Mouse (Mus musculus) hindbrain, embryonic 14.5 days (tissue): ENCODE data around the gene Fastk. TPM values are rescaled to one million over a fixed set of nuclear protein-coding genes. Genes with fewer than 3 reads are reported as not detected.
"Not testable (repeated sequence)": the region's sequence is repeated elsewhere in the genome, so short reads cannot be mapped to it uniquely, and the experiment has no call there.

ENCODE experiments used
- ATAC-seq: fragments of 200-750 bp; cut with Nextera tagmentation; 2 replicates; pipeline ENCODE4 v1.8.0; 2017; ENCODE audit warnings: moderate number of reproducible peaks, mild to moderate bottlenecking, moderate TSS enrichment, moderate library complexity; ENCODE audit not compliant: low FRiP score
- DNase-seq: peaks from one replicate; pipeline ENCODE4 v3.0.0-alpha.2; 2015; ENCODE audit warnings: low spot score
- H3K27ac ChIP-seq: fragments of 300-500 bp; sonication (generic); 2 replicates; pipeline ENCODE4 v1.5.1; 2014; ENCODE audit warnings: mild to moderate bottlenecking, moderate library complexity
- H3K27me3 ChIP-seq: fragments of 300-500 bp; sonication (generic); 2 replicates; pipeline ENCODE4 v1.6.1; 2014; ENCODE audit warnings: mild to moderate bottlenecking, low read length, mixed read lengths; ENCODE audit not compliant: control insufficient read depth, insufficient read depth
- H3K36me3 ChIP-seq: fragments of 300-500 bp; sonication (generic); replicated peaks from 2 replicates; pipeline ENCODE4 v1.6.1; 2014; ENCODE audit not compliant: control insufficient read depth, insufficient read depth
- H3K4me1 ChIP-seq: fragments of 300-500 bp; sonication (generic); replicated peaks from 2 replicates; pipeline ENCODE4 v1.6.1; 2014; ENCODE audit warnings: antibody characterized with exemption, low read length, mixed read lengths; ENCODE audit not compliant: control insufficient read depth, insufficient read depth
- H3K4me2 ChIP-seq: fragments of 300-500 bp; sonication (generic); replicated peaks from 2 replicates; pipeline ENCODE4 v1.6.1; 2014; ENCODE audit warnings: mild to moderate bottlenecking, moderate library complexity
- H3K4me3 ChIP-seq: fragments of 300-500 bp; sonication (generic); replicated peaks from 2 replicates; pipeline ENCODE4 v1.5.1; 2014; ENCODE audit warnings: mild to moderate bottlenecking, low read length
- H3K9ac ChIP-seq: fragments of 300-500 bp; sonication (generic); 2 replicates; pipeline ENCODE4 v1.6.1; 2014
- H3K9me3 ChIP-seq: fragments of 300-500 bp; sonication (generic); 2 replicates; pipeline ENCODE4 v1.6.1; 2016; ENCODE audit warnings: low read length; ENCODE audit not compliant: control insufficient read depth
- WGBS: fragments of 180-500 bp; shearing (Covaris S2); extraction: QIAGEN DNeasy Blood & Tissue Kit; methylation state at CpG from one replicate; pipeline ENCODE4 v1.1.7; 2014; 5-methylcytosine and 5-hydroxymethylcytosine counted together
- polyA plus RNA-seq: library from polyadenylated mRNA; unstranded; fragments of >200 nt; fragmentation: Nextera tagmentation; extraction: Ambion mirVana; gene quantifications from 2 replicates; pipeline ENCODE4 v1.2.1, GENCODE M21; 2014

Fastk gene
- polyA plus RNA-seq, 1 experiment from 2014 or later: 92.9 TPM

- no peak for DNase-seq
- Histone ChIP-seq H3K4me1 (no peaks in the 10 kb centered on the region), H3K36me3 (peaks cover 37% of the 10 kb centered on the region), H3K27me3 (no peaks in the 10 kb centered on the region), H3K9me3 (no peaks in the 10 kb centered on the region), H3K9ac (no peak overlapping the region), H3K4me3 (no peak overlapping the region), H3K27ac (no peak overlapping the region), H3K4me2 (no peak overlapping the region)
- no peak for ATAC-seq
- WGBS: 89% methylated on average over 5 of the region's 5 CpGs
Observed at GRCm38 (mm10) chr5:24400911-24401605, 44.0 kb downstream of the Fastk start.

GRCm38 (mm10) chr5:24400362-24400761 is 44.7 kb downstream of the Fastk start:
- no peak overlapping the region for H3K9ac ChIP-seq
- no peaks in the 10 kb centered on the region for H3K9me3 ChIP-seq
- no peak overlapping the region for H3K27ac ChIP-seq
- peaks cover under 1% of the 10 kb centered on the region; the same call in 1 of the 2 replicates for H3K4me1 ChIP-seq
- no peak overlapping the region for H3K4me3 ChIP-seq
- no peak for DNase-seq
- 82% methylated on average over 11 of the region's 11 CpGs for WGBS
- H3K4me2 ChIP-seq: no peak overlapping the region
- no peaks in the 10 kb centered on the region for H3K27me3 ChIP-seq
- H3K36me3 ChIP-seq: peaks cover 37% of the 10 kb centered on the region
- no peak for ATAC-seq

GRCm38 (mm10) chr5:24399686-24400085 is 45.4 kb downstream of the Fastk start:
- H3K4me3 ChIP-seq: no peak overlapping the region
- no peaks in the 10 kb centered on the region for H3K9me3 ChIP-seq
- ATAC-seq (no peak), DNase-seq (no peak)
- no peak overlapping the region for H3K4me2 ChIP-seq
- no peak overlapping the region for H3K27ac ChIP-seq
- H3K27me3 ChIP-seq: no peaks in the 10 kb centered on the region
- no peak overlapping the region for H3K9ac ChIP-seq
- peaks cover 35% of the 10 kb centered on the region for H3K36me3 ChIP-seq
- WGBS: 90% methylated on average over 10 of the region's 10 CpGs
- H3K4me1 ChIP-seq: peaks cover 7% of the 10 kb centered on the region; the same call in 1 of the 2 replicates

GRCm38 (mm10) chr5:24396254-24396653 is 48.8 kb downstream of the Fastk start:
- 89% methylated on average over 6 of the region's 6 CpGs for WGBS
- H3K9ac ChIP-seq, H3K27ac ChIP-seq, H3K4me1 ChIP-seq, H3K9me3 ChIP-seq, DNase-seq, H3K4me2 ChIP-seq, H3K4me3 ChIP-seq, ATAC-seq, H3K27me3 ChIP-seq: not testable (repeated sequence)
- H3K36me3 ChIP-seq: peaks cover 11% of the 10 kb centered on the region; the same call in 1 of the 2 replicates

GRCm38 (mm10) chr5:24394165-24394894 is 50.8 kb downstream of the Fastk start:
- WGBS: 1% methylated on average over 36 of the region's 36 CpGs
- H3K27ac ChIP-seq: peak overlapping the region; percentile 86
- H3K4me1 ChIP-seq: peaks cover 7% of the 10 kb centered on the region; the same call in 1 of the 2 replicates
- no peaks in the 10 kb centered on the region for H3K36me3 ChIP-seq
- DNase-seq (peak; percentile 96), ATAC-seq (peak; percentile 96)
- H3K9ac ChIP-seq: peak overlapping the region; percentile 54
- H3K4me2 ChIP-seq: peak overlapping the region; percentile 57
- peaks cover 5% of the 10 kb centered on the region; the same call in 1 of the 2 replicates for H3K27me3 ChIP-seq
- H3K4me3 ChIP-seq: peak overlapping the region; percentile 43
- no peaks in the 10 kb centered on the region for H3K9me3 ChIP-seq

GRCm38 (mm10) chr5:24393392-24393997 is 51.6 kb downstream of the Fastk start, which contains the start of gene Abcb8:
Abcb8 (plus strand) TSS chr5:24393663.
- peaks cover 11% of the 10 kb centered on the region for H3K27me3 ChIP-seq
- peaks cover 7% of the 10 kb centered on the region; the same call in 1 of the 2 replicates for H3K4me1 ChIP-seq
- 19% methylated on average over 7 of the region's 7 CpGs for WGBS
- DNase-seq (peak; percentile 80), ATAC-seq (no peak)
- no peaks in the 10 kb centered on the region for H3K36me3 ChIP-seq
- peak within 1 kb of the TSS; percentile 86 for H3K27ac ChIP-seq
- peak within 1 kb of the TSS; percentile 43 for H3K4me3 ChIP-seq
- peak within 1 kb of the TSS; percentile 57 for H3K4me2 ChIP-seq
- no peaks in the 10 kb centered on the region for H3K9me3 ChIP-seq
- peak within 1 kb of the TSS; percentile 54 for H3K9ac ChIP-seq

- no peak for ATAC-seq
Observed at GRCm38 (mm10) chr5:24392724-24393123, 52.4 kb downstream of the Fastk start.

GRCm38 (mm10) chr5:24391864-24392263 is 53.2 kb downstream of the Fastk start, which contains the start of gene Atg9b:
Atg9b (minus strand) TSS chr5:24392143.
- WGBS: 82% methylated on average over 7 of the region's 7 CpGs
- H3K4me2 ChIP-seq: no peak within 1 kb of the TSS

More at GRCm38 (mm10) chr5:24392724-24393123, 52.4 kb downstream of the Fastk start:
- 82% methylated on average over 7 of the region's 7 CpGs for WGBS
- H3K9me3 ChIP-seq: no peaks in the 10 kb centered on the region
- no peak overlapping the region for H3K4me3 ChIP-seq
- no peak overlapping the region for H3K4me2 ChIP-seq
- H3K27ac ChIP-seq: no peak overlapping the region
- peaks cover 7% of the 10 kb centered on the region for H3K4me1 ChIP-seq
- no peak overlapping the region for H3K9ac ChIP-seq
- DNase-seq: no peak
- H3K27me3 ChIP-seq: peaks cover 11% of the 10 kb centered on the region
- no peaks in the 10 kb centered on the region for H3K36me3 ChIP-seq

GRCm38 (mm10) chr5:24389658-24390020 is 55.4 kb downstream of the Fastk start:
- Histone ChIP-seq H3K36me3 (no peaks in the 10 kb centered on the region), H3K27me3 (peaks cover 27% of the 10 kb centered on the region), H3K4me1 (peaks cover 9% of the 10 kb centered on the region), H3K4me2 (no peak overlapping the region), H3K27ac (no peak overlapping the region), H3K9me3 (no peaks in the 10 kb centered on the region), H3K9ac (no peak overlapping the region), H3K4me3 (no peak overlapping the region)
- ATAC-seq (no peak), DNase-seq (no peak)
- WGBS: 83% methylated on average over 4 of the region's 4 CpGs

More at GRCm38 (mm10) chr5:24391864-24392263, 53.2 kb downstream of the Fastk start, which contains the start of gene Atg9b:
- Histone ChIP-seq H3K4me1 (peaks cover 16% of the 10 kb centered on the region), H3K36me3 (no peaks in the 10 kb centered on the region), H3K27me3 (peaks cover 16% of the 10 kb centered on the region), H3K4me3 (no peak within 1 kb of the TSS), H3K27ac (no peak within 1 kb of the TSS), H3K9ac (no peak within 1 kb of the TSS), H3K9me3 (no peaks in the 10 kb centered on the region)
- ATAC-seq: no peak
- DNase-seq: no peak
